Mouse (Mus musculus) bone marrow, adult 2 months (tissue): Measurements from ENCODE around the gene A530032D15Rik.
"Not testable (repeated sequence)": the region's sequence is repeated elsewhere in the genome, so short reads cannot be mapped to it uniquely, and the experiment has no call there.

Experiments
- CTCF ChIP-seq: fragments of 200-500 bp; IDR thresholded peaks from 2 replicates; pipeline ENCODE4 v1.5.1; 2011; ENCODE audit warnings: low read length, control low read depth; ENCODE audit not compliant: control insufficient read depth, insufficient read depth
- POLR2A ChIP-seq: fragments of 200-500 bp; IDR thresholded peaks from 2 replicates; pipeline ENCODE4 v1.6.1; 2011; ENCODE audit warnings: low read depth, mild to moderate bottlenecking, control low read depth, low read length, borderline replicate concordance; ENCODE audit not compliant: control insufficient read depth

DNA sequence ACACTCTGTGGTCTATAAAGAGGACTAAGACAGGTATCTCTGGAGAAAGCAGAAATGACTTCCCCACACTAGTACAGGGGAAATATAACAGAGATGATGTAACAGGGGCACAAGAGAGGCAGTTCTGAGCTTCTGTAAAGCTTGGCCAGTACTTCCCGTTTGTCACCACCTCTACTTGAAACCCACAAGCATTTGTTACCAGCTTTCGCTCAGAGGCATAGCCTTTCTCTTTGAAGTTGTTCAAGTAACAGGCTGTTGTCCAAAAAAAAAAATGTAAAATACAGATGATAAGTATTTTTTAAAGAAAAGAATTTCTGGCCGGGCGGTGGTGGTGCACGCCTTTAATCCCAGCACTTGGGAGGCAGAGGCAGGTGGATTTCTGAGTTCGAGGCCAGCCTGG, 76.0 kb downstream of the A530032D15Rik start:
- not testable (repeated sequence) for TF ChIP-seq CTCF, POLR2A
